Mouse (Mus musculus): ENCODE data around the gene Nat10. TPM values are rescaled to one million over a fixed set of nuclear protein-coding genes. Genes with fewer than 3 reads are reported as not detected.

Nat10 gene
- polyA plus RNA-seq, 1 experiment, result 35.5 TPM

DNA sequence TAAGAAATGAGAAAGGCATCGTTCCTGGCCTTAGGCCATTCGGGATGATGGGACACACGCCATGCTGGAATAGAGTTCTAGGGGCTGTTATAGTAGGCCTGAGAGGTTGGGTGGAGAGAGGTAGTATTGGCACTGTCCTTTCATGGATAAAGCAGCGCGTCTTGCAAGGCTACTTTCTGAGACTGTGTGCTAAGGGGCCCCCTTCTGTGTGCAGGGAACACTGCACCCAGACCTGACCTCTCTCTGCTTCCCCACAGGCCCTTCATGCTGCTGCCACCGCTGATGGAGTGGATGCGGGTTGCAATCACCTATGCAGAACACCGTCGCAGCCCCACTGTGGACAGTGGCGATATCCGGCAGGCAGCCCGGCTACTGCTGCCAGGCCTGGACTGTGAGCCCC is 60.6 kb downstream of the Nat10 start:
- no peak for DNase-seq (ENCODE audit: low read depth in 1 of 2, low spot score in 2 of 2)
- WGBS, result 94% methylated on average over 12 of the region's 12 CpGs
- Histone ChIP-seq H3K27ac (ENCODE audit: insufficient read depth, low read length) (no peak overlapping the region), H3K4me1 (ENCODE audit: control insufficient read depth, insufficient read depth, insufficient read length) (no peaks in the 10 kb centered on the region), H3K4me3 (ENCODE audit: extremely low read depth, insufficient read depth, insufficient read length) (no peak overlapping the region), H3K27me3 (ENCODE audit: control insufficient read depth, insufficient read depth, low read length) (no peaks in the 10 kb centered on the region), H3K36me3 (ENCODE audit: control insufficient read depth, insufficient read depth, low read length) (peaks cover 2% of the 10 kb centered on the region; the same call in 1 of the 2 replicates)
- no peak for TF ChIP-seq CTCF (IDR thresholded peaks at IDR 0.05; ENCODE audit: extremely low read depth, insufficient read depth, insufficient read length, insufficient replicate concordance)

- no peak overlapping the region for H3K27ac ChIP-seq (ENCODE audit: insufficient read depth, low read length)
- no peak for TF ChIP-seq POLR2A (IDR thresholded peaks at IDR 0.05; ENCODE audit: low read depth, low read length)
- no peak for TF ChIP-seq CTCF (IDR thresholded peaks at IDR 0.05; ENCODE audit: extremely low read depth, insufficient read depth, insufficient read length, insufficient replicate concordance)
- H3K27me3 ChIP-seq (ENCODE audit: control insufficient read depth, insufficient read depth, low read length), result no peaks in the 10 kb centered on the region
- no peaks in the 10 kb centered on the region; the same call in 1 of the 2 replicates for H3K4me1 ChIP-seq (ENCODE audit: control insufficient read depth, insufficient read depth, insufficient read length)
- 82% methylated on average over 3 of the region's 3 CpGs for WGBS
- no peak for DNase-seq (ENCODE audit: low read depth in 1 of 2, low spot score in 2 of 2)
- no peak overlapping the region for H3K4me3 ChIP-seq (ENCODE audit: extremely low read depth, insufficient read depth, insufficient read length)
- H3K36me3 ChIP-seq (ENCODE audit: control insufficient read depth, insufficient read depth, low read length), result no peaks in the 10 kb centered on the region
Measured at GRCm38 (mm10) chr2:103696177-103696576, 64.9 kb downstream of the Nat10 start.

GRCm38 (mm10) chr2:103694777-103695563 is 66.1 kb downstream of the Nat10 start:
- H3K4me1 ChIP-seq (ENCODE audit: control insufficient read depth, insufficient read depth, insufficient read length), result no peaks in the 10 kb centered on the region; the same call in 1 of the 2 replicates
- H3K27me3 ChIP-seq (ENCODE audit: control insufficient read depth, insufficient read depth, low read length), result no peaks in the 10 kb centered on the region
- no peak overlapping the region for H3K27ac ChIP-seq (ENCODE audit: insufficient read depth, low read length)
- WGBS, result 77% methylated on average over 4 of the region's 4 CpGs
- no peak for TF ChIP-seq POLR2A (IDR thresholded peaks at IDR 0.05; ENCODE audit: low read depth, low read length)
- H3K36me3 ChIP-seq (ENCODE audit: control insufficient read depth, insufficient read depth, low read length), result no peaks in the 10 kb centered on the region
- DNase-seq (ENCODE audit: low read depth in 1 of 2, low spot score in 2 of 2), result no peak
- H3K4me3 ChIP-seq (ENCODE audit: extremely low read depth, insufficient read depth, insufficient read length), result no peak overlapping the region

- DNase-seq (ENCODE audit: low read depth in 1 of 2, low spot score in 2 of 2), result no peak
- Histone ChIP-seq H3K4me1 (ENCODE audit: control insufficient read depth, insufficient read depth, insufficient read length) (no peaks in the 10 kb centered on the region; the same call in 1 of the 2 replicates), H3K27ac (ENCODE audit: insufficient read depth, low read length) (no peak overlapping the region), H3K27me3 (ENCODE audit: control insufficient read depth, insufficient read depth, low read length) (no peaks in the 10 kb centered on the region), H3K4me3 (ENCODE audit: extremely low read depth, insufficient read depth, insufficient read length) (no peak overlapping the region), H3K36me3 (ENCODE audit: control insufficient read depth, insufficient read depth, low read length) (no peaks in the 10 kb centered on the region)
- 91% methylated on average over 1 of the region's 1 CpGs for WGBS
- TF ChIP-seq POLR2A (IDR thresholded peaks at IDR 0.05; ENCODE audit: low read depth, low read length) (no peak), CTCF (IDR thresholded peaks at IDR 0.05; ENCODE audit: extremely low read depth, insufficient read depth, insufficient read length, insufficient replicate concordance) (no peak)
Measured at GRCm38 (mm10) chr2:103692810-103693209, 68.3 kb downstream of the Nat10 start.

- Histone ChIP-seq H3K27me3 (ENCODE audit: control insufficient read depth, insufficient read depth, low read length) (no peaks in the 10 kb centered on the region), H3K27ac (ENCODE audit: insufficient read depth, low read length) (no peak overlapping the region), H3K36me3 (ENCODE audit: control insufficient read depth, insufficient read depth, low read length) (no peaks in the 10 kb centered on the region), H3K4me1 (ENCODE audit: control insufficient read depth, insufficient read depth, insufficient read length) (no peaks in the 10 kb centered on the region; the same call in 1 of the 2 replicates), H3K4me3 (ENCODE audit: extremely low read depth, insufficient read depth, insufficient read length) (no peak overlapping the region)
- no peak for DNase-seq (ENCODE audit: low read depth in 1 of 2, low spot score in 2 of 2)
- 74% methylated on average over 1 of the region's 1 CpGs for WGBS
- TF ChIP-seq CTCF (IDR thresholded peaks at IDR 0.05; ENCODE audit: extremely low read depth, insufficient read depth, insufficient read length, insufficient replicate concordance), result no peak
- TF ChIP-seq POLR2A (IDR thresholded peaks at IDR 0.05; ENCODE audit: low read depth, low read length), result no peak
Measured at GRCm38 (mm10) chr2:103691278-103691677, 69.8 kb downstream of the Nat10 start.

DNA sequence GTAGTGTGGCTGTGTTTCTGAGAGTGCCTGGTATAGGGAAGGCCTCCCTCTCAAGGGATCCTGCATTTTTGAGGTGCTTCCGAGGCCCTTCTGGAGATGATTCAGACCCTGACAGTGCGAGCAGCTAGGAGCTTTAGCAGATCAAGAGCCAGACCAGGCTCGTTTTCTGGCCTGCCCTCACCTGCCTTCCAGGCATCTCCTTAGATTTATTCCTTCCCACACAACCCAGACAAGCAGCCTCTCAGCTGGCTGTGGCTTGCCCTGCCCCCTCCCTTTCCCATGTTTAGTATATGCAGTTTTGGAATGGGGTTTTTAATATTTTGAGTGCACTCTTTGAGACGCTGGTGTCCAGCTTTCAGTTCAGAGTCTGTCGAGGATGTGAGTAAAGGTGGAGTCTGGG is 70.2 kb downstream of the Nat10 start:
- no peak for DNase-seq (ENCODE audit: low read depth in 1 of 2, low spot score in 2 of 2)
- no peaks in the 10 kb centered on the region for H3K36me3 ChIP-seq (ENCODE audit: control insufficient read depth, insufficient read depth, low read length)
- no peaks in the 10 kb centered on the region; the same call in none of the 2 replicates for H3K4me1 ChIP-seq (ENCODE audit: control insufficient read depth, insufficient read depth, insufficient read length)
- no peak overlapping the region for H3K4me3 ChIP-seq (ENCODE audit: extremely low read depth, insufficient read depth, insufficient read length)
- H3K27ac ChIP-seq (ENCODE audit: insufficient read depth, low read length), result no peak overlapping the region
- H3K27me3 ChIP-seq (ENCODE audit: control insufficient read depth, insufficient read depth, low read length), result no peaks in the 10 kb centered on the region
- WGBS, result 75% methylated on average over 5 of the region's 5 CpGs
- TF ChIP-seq POLR2A (IDR thresholded peaks at IDR 0.05; ENCODE audit: low read depth, low read length) (no peak), CTCF (IDR thresholded peaks at IDR 0.05; ENCODE audit: extremely low read depth, insufficient read depth, insufficient read length, insufficient replicate concordance) (no peak)

- H3K4me3 ChIP-seq (ENCODE audit: extremely low read depth, insufficient read depth, insufficient read length), result no peak overlapping the region
- H3K27ac ChIP-seq (ENCODE audit: insufficient read depth, low read length), result no peak overlapping the region
- no peak for DNase-seq (ENCODE audit: low read depth in 1 of 2, low spot score in 2 of 2)
- WGBS, result 49% methylated on average over 6 of the region's 6 CpGs
- H3K4me1 ChIP-seq (ENCODE audit: control insufficient read depth, insufficient read depth, insufficient read length), result peaks cover 2% of the 10 kb centered on the region
- H3K27me3 ChIP-seq (ENCODE audit: control insufficient read depth, insufficient read depth, low read length), result no peaks in the 10 kb centered on the region
- TF ChIP-seq CTCF (IDR thresholded peaks at IDR 0.05; ENCODE audit: extremely low read depth, insufficient read depth, insufficient read length, insufficient replicate concordance) (no peak), POLR2A (IDR thresholded peaks at IDR 0.05; ENCODE audit: low read depth, low read length) (no peak)
- H3K36me3 ChIP-seq (ENCODE audit: control insufficient read depth, insufficient read depth, low read length), result no peaks in the 10 kb centered on the region
Measured at GRCm38 (mm10) chr2:103690425-103690824, 70.6 kb downstream of the Nat10 start.

All from spleen, adult 2 months (tissue).